Mouse (Mus musculus) kidney, embryonic 15.5 days (tissue): ENCODE measurements around the gene Palld. TPM values are rescaled to one million over a fixed set of nuclear protein-coding genes. Genes with fewer than 3 reads are reported as not detected.

Experiments used
- ATAC-seq: fragments of 200-750 bp; cut with Nextera tagmentation; replicated peaks from 2 replicates; pipeline ENCODE4 v1.8.0; 2017; ENCODE audit warnings: moderate TSS enrichment; ENCODE audit not compliant: low FRiP score
- H3K27ac ChIP-seq: fragments of 300-500 bp; sonication (generic); 2 replicates; pipeline ENCODE4 v1.5.1; 2015; ENCODE audit warnings: mild to moderate bottlenecking, inconsistent platforms
- H3K27me3 ChIP-seq: fragments of 300-500 bp; sonication (generic); 2 replicates; pipeline ENCODE4 v1.6.1; 2015; ENCODE audit warnings: inconsistent platforms
- H3K36me3 ChIP-seq: fragments of 300-500 bp; sonication (generic); 2 replicates; pipeline ENCODE4 v1.6.1; 2015; ENCODE audit warnings: inconsistent platforms
- H3K4me1 ChIP-seq: fragments of 300-500 bp; sonication (generic); 2 replicates; pipeline ENCODE4 v1.6.1; 2015; ENCODE audit warnings: inconsistent platforms
- H3K4me2 ChIP-seq: fragments of 300-500 bp; sonication (generic); 2 replicates; pipeline ENCODE4 v1.6.1; 2015; ENCODE audit warnings: moderate library complexity, mild to moderate bottlenecking, inconsistent platforms
- H3K4me3 ChIP-seq: fragments of 300-500 bp; sonication (generic); replicated peaks from 2 replicates; pipeline ENCODE4 v1.5.1; 2015; ENCODE audit warnings: mild to moderate bottlenecking, inconsistent platforms
- H3K9ac ChIP-seq: fragments of 300-500 bp; sonication (generic); 2 replicates; pipeline ENCODE4 v1.6.1; 2015; ENCODE audit warnings: mild to moderate bottlenecking, inconsistent platforms
- H3K9me3 ChIP-seq: fragments of 300-500 bp; sonication (generic); replicated peaks from 2 replicates; pipeline ENCODE4 v1.6.1; 2016; ENCODE audit warnings: inconsistent platforms
- WGBS: fragments of 180-500 bp; shearing (Covaris S2); methylation state at CpG from one replicate; pipeline ENCODE4 v1.1.7; 2015; ENCODE audit warnings: mixed read lengths; 5-methylcytosine and 5-hydroxymethylcytosine counted together
- polyA plus RNA-seq: library from polyadenylated mRNA; unstranded; fragments of >200 nt; fragmentation: Nextera tagmentation; extraction: Ambion mirVana; gene quantifications from 2 replicates; pipeline ENCODE4 v1.2.1, GENCODE M21; 2015

The Palld gene
- polyA plus RNA-seq, 1 experiment from 2014 or later, result 76.7 TPM

GRCm38 (mm10) chr8:61848581-61849162 is 53.8 kb downstream of the Palld start:
- peaks cover 9% of the 10 kb centered on the region for H3K4me1 ChIP-seq
- no peak overlapping the region for H3K9ac ChIP-seq
- ATAC-seq, result peak; percentile 71; the same call in 1 of the 2 replicates
- H3K27me3 ChIP-seq, result no peaks in the 10 kb centered on the region
- peak overlapping the region; percentile 62 for H3K27ac ChIP-seq
- 28% methylated on average over 7 of the region's 7 CpGs for WGBS
- no peak overlapping the region for H3K4me2 ChIP-seq
- no peaks in the 10 kb centered on the region for H3K36me3 ChIP-seq
- no peak overlapping the region for H3K4me3 ChIP-seq
- H3K9me3 ChIP-seq, result no peaks in the 10 kb centered on the region

- Histone ChIP-seq H3K4me2 (no peak overlapping the region), H3K27me3 (no peaks in the 10 kb centered on the region), H3K27ac (no peak overlapping the region), H3K4me1 (peaks cover 9% of the 10 kb centered on the region), H3K9ac (no peak overlapping the region), H3K4me3 (no peak overlapping the region), H3K9me3 (no peaks in the 10 kb centered on the region), H3K36me3 (no peaks in the 10 kb centered on the region)
- no peak for ATAC-seq
- WGBS, result 88% methylated on average over 5 of the region's 5 CpGs
Observed at GRCm38 (mm10) chr8:61847494-61847893, 55.0 kb downstream of the Palld start.

GRCm38 (mm10) chr8:61844992-61845391 is 57.5 kb downstream of the Palld start:
- H3K27ac ChIP-seq, result no peak overlapping the region
- no peaks in the 10 kb centered on the region for H3K27me3 ChIP-seq
- H3K9me3 ChIP-seq, result no peaks in the 10 kb centered on the region
- no peak for ATAC-seq
- no peak overlapping the region for H3K4me3 ChIP-seq
- peaks cover 9% of the 10 kb centered on the region for H3K4me1 ChIP-seq
- H3K36me3 ChIP-seq, result no peaks in the 10 kb centered on the region
- WGBS, result 87% methylated on average over 2 of the region's 2 CpGs
- no peak overlapping the region for H3K9ac ChIP-seq
- H3K4me2 ChIP-seq, result no peak overlapping the region

GRCm38 (mm10) chr8:61844575-61844974 is 57.9 kb downstream of the Palld start:
- Histone ChIP-seq H3K27me3 (no peaks in the 10 kb centered on the region), H3K4me2 (no peak overlapping the region), H3K36me3 (no peaks in the 10 kb centered on the region), H3K9ac (no peak overlapping the region), H3K4me3 (no peak overlapping the region), H3K9me3 (no peaks in the 10 kb centered on the region), H3K4me1 (peaks cover 9% of the 10 kb centered on the region), H3K27ac (no peak overlapping the region)
- 61% methylated on average over 4 of the region's 4 CpGs for WGBS
- ATAC-seq, result no peak

GRCm38 (mm10) chr8:61843776-61844175 is 58.7 kb downstream of the Palld start:
- H3K36me3 ChIP-seq, result no peaks in the 10 kb centered on the region
- no peaks in the 10 kb centered on the region for H3K9me3 ChIP-seq
- ATAC-seq, result no peak
- H3K4me3 ChIP-seq, result no peak overlapping the region
- no peak overlapping the region for H3K4me2 ChIP-seq
- H3K4me1 ChIP-seq, result peaks cover under 1% of the 10 kb centered on the region
- H3K27me3 ChIP-seq, result no peaks in the 10 kb centered on the region
- no peak overlapping the region for H3K9ac ChIP-seq
- 85% methylated on average over 8 of the region's 8 CpGs for whole genome bisulfite sequencing
- no peak overlapping the region for H3K27ac ChIP-seq

- 0 out of 2 replicates have a peak, but pooled peaks cover 5% of the 10 kb centered on the region for H3K4me1 ChIP-seq
- no peak overlapping the region for H3K27ac ChIP-seq
- no peak overlapping the region for H3K9ac ChIP-seq
- H3K36me3 ChIP-seq, result no peaks in the 10 kb centered on the region
- no peak for ATAC-seq
- no peaks in the 10 kb centered on the region for H3K9me3 ChIP-seq
- no peak overlapping the region for H3K4me3 ChIP-seq
- 87% methylated on average over 3 of the region's 3 CpGs for WGBS
- no peaks in the 10 kb centered on the region for H3K27me3 ChIP-seq
- no peak overlapping the region for H3K4me2 ChIP-seq
Observed at GRCm38 (mm10) chr8:61833211-61833610, 69.3 kb downstream of the Palld start.

- no peak overlapping the region for H3K4me2 ChIP-seq
- WGBS, result 74% methylated on average over 4 of the region's 4 CpGs
- no peak for ATAC-seq
Observed at GRCm38 (mm10) chr8:61831944-61832343, 70.5 kb downstream of the Palld start.

GRCm38 (mm10) chr8:61830821-61831220 is 71.7 kb downstream of the Palld start:
- no peak overlapping the region for H3K27ac ChIP-seq
- H3K27me3 ChIP-seq, result no peaks in the 10 kb centered on the region
- no peak overlapping the region for H3K4me3 ChIP-seq
- 0 out of 2 replicates have a peak, but pooled peaks cover 5% of the 10 kb centered on the region for H3K4me1 ChIP-seq
- H3K36me3 ChIP-seq, result no peaks in the 10 kb centered on the region
- peak; percentile 76 for ATAC-seq
- no peaks in the 10 kb centered on the region for H3K9me3 ChIP-seq
- no peak overlapping the region for H3K4me2 ChIP-seq
- H3K9ac ChIP-seq, result no peak overlapping the region
- 15% methylated on average over 6 of the region's 6 CpGs for WGBS

More at GRCm38 (mm10) chr8:61831944-61832343, 70.5 kb downstream of the Palld start:
- H3K9ac ChIP-seq, result no peak overlapping the region
- H3K27me3 ChIP-seq, result no peaks in the 10 kb centered on the region
- H3K9me3 ChIP-seq, result no peaks in the 10 kb centered on the region
- no peak overlapping the region for H3K27ac ChIP-seq
- H3K4me3 ChIP-seq, result no peak overlapping the region
- H3K36me3 ChIP-seq, result no peaks in the 10 kb centered on the region
- 0 out of 2 replicates have a peak, but pooled peaks cover 5% of the 10 kb centered on the region for H3K4me1 ChIP-seq

GRCm38 (mm10) chr8:61824563-61824962 is 77.9 kb downstream of the Palld start:
- no peak overlapping the region for H3K4me2 ChIP-seq
- no peak overlapping the region for H3K4me3 ChIP-seq
- no peaks in the 10 kb centered on the region for H3K9me3 ChIP-seq
- H3K36me3 ChIP-seq, result no peaks in the 10 kb centered on the region
- H3K27me3 ChIP-seq, result no peaks in the 10 kb centered on the region
- no peak for ATAC-seq
- H3K27ac ChIP-seq, result no peak overlapping the region
- H3K4me1 ChIP-seq, result 0 out of 2 replicates have a peak, but pooled peaks cover 2% of the 10 kb centered on the region
- 75% methylated on average over 3 of the region's 3 CpGs for WGBS
- no peak overlapping the region for H3K9ac ChIP-seq

GRCm38 (mm10) chr8:61823157-61823556 is 79.3 kb downstream of the Palld start:
- Histone ChIP-seq H3K4me2 (no peak overlapping the region), H3K4me3 (no peak overlapping the region), H3K9me3 (no peaks in the 10 kb centered on the region), H3K27me3 (no peaks in the 10 kb centered on the region), H3K4me1 (0 out of 2 replicates have a peak, but pooled peaks cover 2% of the 10 kb centered on the region), H3K27ac (no peak overlapping the region), H3K36me3 (no peaks in the 10 kb centered on the region), H3K9ac (no peak overlapping the region)
- WGBS, result 45% methylated on average over 5 of the region's 5 CpGs
- ATAC-seq, result no peak

- ATAC-seq, result no peak
- no peaks in the 10 kb centered on the region for H3K4me1 ChIP-seq
- H3K4me2 ChIP-seq, result no peak overlapping the region
- no peaks in the 10 kb centered on the region for H3K36me3 ChIP-seq
- no peak overlapping the region for H3K27ac ChIP-seq
- H3K9ac ChIP-seq, result no peak overlapping the region
- H3K9me3 ChIP-seq, result no peaks in the 10 kb centered on the region
- no peak overlapping the region for H3K4me3 ChIP-seq
- no peaks in the 10 kb centered on the region for H3K27me3 ChIP-seq
- 89% methylated on average over 2 of the region's 2 CpGs for WGBS
Observed at GRCm38 (mm10) chr8:61803764-61804163, 98.7 kb downstream of the Palld start.

GRCm38 (mm10) chr8:61802840-61803239 is 99.7 kb downstream of the Palld start:
- ATAC-seq, result no peak
- Histone ChIP-seq H3K4me2 (no peak overlapping the region), H3K27me3 (no peaks in the 10 kb centered on the region), H3K9ac (no peak overlapping the region), H3K27ac (no peak overlapping the region), H3K9me3 (no peaks in the 10 kb centered on the region), H3K36me3 (no peaks in the 10 kb centered on the region), H3K4me1 (no peaks in the 10 kb centered on the region), H3K4me3 (no peak overlapping the region)
- WGBS, result 84% methylated on average over 2 of the region's 2 CpGs
